Mouse (Mus musculus) thymus, adult 2 months (tissue): ENCODE results near the gene Ulk2. TPM values are rescaled to one million over a fixed set of nuclear protein-coding genes. Genes with fewer than 3 reads are reported as not detected.

Experiments used
- DNase-seq: peaks from one replicate; pipeline ENCODE4 v3.0.0; 2021
- H3K27ac ChIP-seq: fragments of 200-500 bp; 2 replicates; pipeline ENCODE4 v1.5.1; 2012; ENCODE audit warnings: low read length, control low read depth; ENCODE audit not compliant: control insufficient read depth, insufficient read depth
- H3K27me3 ChIP-seq: fragments of 200-500 bp; 2 replicates; pipeline ENCODE4 v1.6.1; 2012; ENCODE audit warnings: mild to moderate bottlenecking, low read length, moderate library complexity, mixed read lengths; ENCODE audit not compliant: control insufficient read depth, insufficient read depth
- H3K36me3 ChIP-seq: fragments of 200-500 bp; 2 replicates; pipeline ENCODE4 v1.6.1; 2012; ENCODE audit warnings: mild to moderate bottlenecking, low read length, moderate library complexity; ENCODE audit not compliant: control insufficient read depth, insufficient read depth
- H3K4me1 ChIP-seq: fragments of 200-500 bp; replicated peaks from 2 replicates; pipeline ENCODE4 v1.6.1; 2012; ENCODE audit warnings: low read length; ENCODE audit not compliant: control insufficient read depth, insufficient read depth
- H3K4me3 ChIP-seq: fragments of 200-500 bp; 2 replicates; pipeline ENCODE4 v1.5.1; 2012; ENCODE audit warnings: mild to moderate bottlenecking, low read length, control low read depth, moderate library complexity; ENCODE audit not compliant: control insufficient read depth, insufficient read depth
- CTCF ChIP-seq: fragments of 200-500 bp; IDR thresholded peaks from 2 replicates; pipeline ENCODE4 v1.5.1; 2012; ENCODE audit warnings: mild to moderate bottlenecking, control low read depth, low read length, moderate library complexity, borderline replicate concordance; ENCODE audit not compliant: control insufficient read depth, poor library complexity, insufficient read depth; ENCODE audit errors: extremely low read depth
- POLR2A ChIP-seq: fragments of 200-500 bp; IDR thresholded peaks from 2 replicates; pipeline ENCODE4 v1.6.1; 2012; ENCODE audit warnings: mild to moderate bottlenecking, low read length, control low read depth, moderate library complexity; ENCODE audit not compliant: control insufficient read depth, poor library complexity, insufficient read depth; ENCODE audit errors: extremely low read depth
- WGBS: fragments of 180-500 bp; shearing (Covaris S2); methylation state at CpG from one replicate; pipeline ENCODE4 v1.1.7; 2018; 5-methylcytosine and 5-hydroxymethylcytosine counted together
- polyA plus RNA-seq: library from polyadenylated mRNA; depleted of rRNA; stranded (reverse); fragments of >200 nt; gene quantifications from 2 replicates; pipeline ENCODE4 v1.2.3, GENCODE M21; 2012; rRNA removed

The Ulk2 gene
- polyA plus RNA-seq, 1 experiment, result 57.3 TPM

DNA sequence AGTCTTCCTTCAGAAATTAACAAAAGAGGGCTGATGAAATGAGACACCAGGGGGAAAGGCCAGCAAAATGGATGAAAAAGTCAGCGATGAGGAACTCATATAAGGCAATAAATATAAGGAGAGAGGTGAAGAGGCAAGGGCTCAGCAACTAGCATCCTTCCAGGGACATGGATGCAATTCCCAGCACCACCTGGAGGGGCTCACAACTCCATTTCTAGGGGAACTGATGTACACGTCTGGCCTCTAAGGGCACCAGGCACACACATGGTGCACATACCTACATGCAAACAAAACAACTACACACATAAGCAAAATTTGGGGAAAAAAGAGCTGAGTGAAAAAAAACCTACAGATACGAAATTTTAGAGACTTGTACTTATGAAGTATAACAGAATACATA lies 110.4 kb downstream of the Ulk2 start:
- Histone ChIP-seq H3K27ac (no peak overlapping the region), H3K4me1 (no peaks in the 10 kb centered on the region), H3K36me3 (peaks cover 51% of the 10 kb centered on the region), H3K4me3 (no peak overlapping the region), H3K27me3 (no peaks in the 10 kb centered on the region)
- TF ChIP-seq POLR2A (no peak), CTCF (no peak)
- no peak for DNase-seq
- 82% methylated on average over 3 of the region's 3 CpGs for WGBS

DNA sequence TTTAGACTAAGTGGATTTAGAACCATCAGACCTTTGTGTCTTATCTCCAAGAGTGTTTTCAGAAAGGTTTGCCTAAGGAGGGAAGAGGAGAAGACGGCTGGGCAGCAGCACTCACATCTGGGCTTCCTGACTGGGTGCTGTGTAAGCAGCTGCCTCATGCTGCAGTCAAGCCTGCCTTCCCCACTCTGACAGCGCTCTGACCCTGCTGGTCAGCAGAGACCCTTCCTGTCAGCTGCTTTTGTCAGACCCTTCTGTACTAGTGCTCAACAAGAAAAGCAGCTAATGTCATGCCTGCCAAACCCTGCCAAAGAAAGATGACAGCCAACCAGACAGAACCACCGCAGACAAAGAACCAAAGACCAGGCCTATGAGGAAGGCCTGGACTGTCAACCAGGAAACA lies 111.1 kb downstream of the Ulk2 start:
- no peaks in the 10 kb centered on the region for H3K4me1 ChIP-seq
- TF ChIP-seq POLR2A (no peak), CTCF (no peak)
- no peak overlapping the region for H3K27ac ChIP-seq
- WGBS, result 93% methylated on average over 3 of the region's 3 CpGs
- peaks cover 54% of the 10 kb centered on the region for H3K36me3 ChIP-seq
- no peak overlapping the region for H3K4me3 ChIP-seq
- H3K27me3 ChIP-seq, result no peaks in the 10 kb centered on the region
- no peak for DNase-seq

DNA sequence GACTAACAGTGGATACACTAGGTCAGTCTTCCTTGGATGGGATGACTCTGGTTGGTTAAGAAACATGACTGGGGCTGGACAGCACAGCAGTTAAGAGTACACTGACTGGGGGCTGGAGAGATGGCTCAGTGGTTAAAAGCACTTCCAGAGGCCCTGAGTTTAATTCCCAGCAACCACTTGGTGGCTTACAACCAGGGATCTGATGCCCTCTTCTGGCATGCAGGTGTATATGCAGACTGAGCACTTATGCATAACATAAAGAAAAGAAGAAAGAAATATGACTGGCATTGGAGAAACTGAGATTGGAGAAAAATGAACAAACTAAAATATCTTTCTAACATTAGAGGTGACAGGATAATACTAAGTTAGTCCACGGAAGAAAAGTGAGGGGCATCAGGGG lies 114.4 kb downstream of the Ulk2 start:
- H3K4me1 ChIP-seq, result no peaks in the 10 kb centered on the region
- H3K27me3 ChIP-seq, result no peaks in the 10 kb centered on the region
- peaks cover 67% of the 10 kb centered on the region for H3K36me3 ChIP-seq
- whole genome bisulfite sequencing, result 93% methylated on average over 1 of the region's 1 CpGs
- H3K4me3 ChIP-seq, result no peak overlapping the region
- DNase-seq, result no peak
- TF ChIP-seq POLR2A, result no peak
- no peak for TF ChIP-seq CTCF
- no peak overlapping the region for H3K27ac ChIP-seq

DNA sequence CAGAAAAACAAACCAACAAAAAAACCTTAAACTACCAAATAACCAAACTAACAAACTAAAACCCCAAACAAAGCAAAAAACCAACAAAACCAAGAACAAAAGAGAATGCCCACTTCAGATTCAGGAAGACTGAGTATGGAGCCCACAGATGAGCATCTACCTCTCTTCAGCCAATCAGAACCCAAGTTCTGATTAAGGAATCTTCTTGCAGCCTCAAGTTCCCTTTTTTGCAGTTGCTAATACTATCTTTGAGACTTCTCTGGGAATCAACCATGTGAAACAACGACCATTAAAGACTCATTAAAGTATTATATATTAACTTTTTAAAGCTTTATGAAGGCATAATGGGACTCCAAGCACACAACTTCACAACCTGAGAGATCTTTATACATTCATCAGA lies 117.6 kb downstream of the Ulk2 start:
- Histone ChIP-seq H3K36me3 (peaks cover 68% of the 10 kb centered on the region), H3K27me3 (no peaks in the 10 kb centered on the region), H3K27ac (no peak overlapping the region), H3K4me1 (no peaks in the 10 kb centered on the region), H3K4me3 (no peak overlapping the region)
- no peak for DNase-seq
- TF ChIP-seq POLR2A (no peak), CTCF (no peak)
- WGBS, result 89% methylated on average over 1 of the region's 1 CpGs

GRCm38 (mm10) chr11:61732672-61733071 lies 122.2 kb downstream of the Ulk2 start:
- Histone ChIP-seq H3K27me3 (no peaks in the 10 kb centered on the region), H3K27ac (no peak overlapping the region), H3K4me3 (no peak overlapping the region), H3K36me3 (peaks cover 56% of the 10 kb centered on the region), H3K4me1 (no peaks in the 10 kb centered on the region)
- TF ChIP-seq CTCF (no peak), POLR2A (no peak)
- 91% methylated on average over 7 of the region's 7 CpGs for WGBS
- DNase-seq, result no peak

- Histone ChIP-seq H3K4me1 (no peaks in the 10 kb centered on the region), H3K4me3 (no peak overlapping the region), H3K27ac (no peak overlapping the region), H3K27me3 (no peaks in the 10 kb centered on the region), H3K36me3 (peaks cover 20% of the 10 kb centered on the region)
- TF ChIP-seq CTCF, result no peak
- TF ChIP-seq POLR2A, result no peak
- DNase-seq, result no peak
- 50% methylated on average over 2 of the region's 2 CpGs for WGBS
Measured at GRCm38 (mm10) chr11:61728037-61728436, 126.8 kb downstream of the Ulk2 start.

Other genes with a start within 250 kb of the Ulk2 start
- 119 and 124 TPM in 2 replicates for gene Grap, start 201.8 kb downstream of the Ulk2 start, polyA plus RNA-seq
- 8.9 and 9.5 TPM in 2 replicates for gene Fam83g, start 171.0 kb downstream of the Ulk2 start, polyA plus RNA-seq
- 0.27 and 0.36 TPM in 2 replicates for gene Slc5a10, start 134.2 kb downstream of the Ulk2 start, polyA plus RNA-seq
- 22.0 and 25.4 TPM in 2 replicates for gene Prpsap2, start 93.0 kb downstream of the Ulk2 start, polyA plus RNA-seq
- 22.2 and 23.9 TPM in 2 replicates for gene Akap10, start 75.2 kb upstream of the Ulk2 start, polyA plus RNA-seq
- 2.1 and 2.4 TPM in 2 replicates for gene Specc1, start 101.7 kb upstream of the Ulk2 start, polyA plus RNA-seq